Mouse (Mus musculus): ENCODE measurements at regions not wholly inside any gene's neighbourhood (a gene's known extent, or its start where the extent isn't known, plus 50 kb on each side); places are given as distances from the start of the nearest gene placed in this dataset.
"Not testable (repeated sequence)": the region's sequence is repeated elsewhere in the genome, so short reads cannot be mapped to it uniquely, and the experiment has no call there.

GRCm38 (mm10) chr3:68794380-68795014 lies 74.9 kb upstream of the 1110032F04Rik start:
- Histone ChIP-seq H3K36me3 (ENCODE audit: control insufficient read depth, insufficient read depth, low read length) (no peaks in the 10 kb centered on the region), H3K27ac (replicated peaks in 1 of 2; ENCODE audit: control insufficient read depth in 1 of 2, insufficient read depth in 1 of 2, low read depth in 2 of 2, low read length in 2 of 2) (peak overlapping the region in 1 of 2 experiments; percentile 50; a peak in 2 of 4 replicates), H3K4me3 (ENCODE audit: control insufficient read depth in 1 of 2, insufficient read depth in 1 of 2, low read depth in 1 of 2, low read length in 2 of 2) (no peak overlapping the region), H3K9me3 (ENCODE audit: control insufficient read depth, low read length) (peaks cover 3% of the 10 kb centered on the region; the same call in 1 of the 2 replicates), H3K4me1 (ENCODE audit: control insufficient read depth in 2 of 2, insufficient read depth in 2 of 2, low read length in 2 of 2) (peaks cover 0 to 11% of the 10 kb centered on the region in 2 experiments; a peak in 3 of 4 replicates), H3K27me3 (ENCODE audit: control insufficient read depth, insufficient read depth, low read length) (no peaks in the 10 kb centered on the region), H3K9ac (ENCODE audit: low read length) (no peak overlapping the region), H3K4me2 (ENCODE audit: low read length) (no peak overlapping the region)
- ATAC-seq (ENCODE audit: insufficient number of reproducible peaks, insufficient read depth, low FRiP score, low read depth): no peak
- WGBS: 36% methylated on average over 4 of the region's 4 CpGs

- no peak overlapping the region for H3K4me3 ChIP-seq (ENCODE audit: control insufficient read depth in 1 of 2, insufficient read depth in 1 of 2, low read depth in 1 of 2, low read length in 2 of 2)
- 40% methylated on average over 3 of the region's 3 CpGs for WGBS
- peaks cover 0 to 8% of the 10 kb centered on the region in 2 experiments; a peak in 2 of 4 replicates for H3K4me1 ChIP-seq (ENCODE audit: control insufficient read depth in 2 of 2, insufficient read depth in 2 of 2, low read length in 2 of 2)
- no peak for ATAC-seq (ENCODE audit: insufficient number of reproducible peaks, insufficient read depth, low FRiP score, low read depth)
- H3K9ac ChIP-seq (ENCODE audit: low read length): no peak overlapping the region
- no peaks in the 10 kb centered on the region for H3K36me3 ChIP-seq (ENCODE audit: control insufficient read depth, insufficient read depth, low read length)
- H3K9me3 ChIP-seq (ENCODE audit: control insufficient read depth, low read length): peaks cover 3% of the 10 kb centered on the region
- H3K27me3 ChIP-seq (ENCODE audit: control insufficient read depth, insufficient read depth, low read length): no peaks in the 10 kb centered on the region
- no peak overlapping the region; a peak in 1 of 4 replicates for H3K27ac ChIP-seq (replicated peaks in 1 of 2; ENCODE audit: control insufficient read depth in 1 of 2, insufficient read depth in 1 of 2, low read depth in 2 of 2, low read length in 2 of 2)
- H3K4me2 ChIP-seq (ENCODE audit: low read length): no peak overlapping the region
These were observed 73.7 kb upstream of the 1110032F04Rik start for GRCm38 (mm10) chr3:68795641-68796040.

- H3K4me2 ChIP-seq (ENCODE audit: low read length); H3K27me3 ChIP-seq (ENCODE audit: control insufficient read depth, insufficient read depth, low read length); H3K4me3 ChIP-seq (ENCODE audit: control insufficient read depth in 1 of 2, insufficient read depth in 1 of 2, low read depth in 1 of 2, low read length in 2 of 2); H3K36me3 ChIP-seq (ENCODE audit: control insufficient read depth, insufficient read depth, low read length); H3K9ac ChIP-seq (ENCODE audit: low read length); H3K4me1 ChIP-seq (ENCODE audit: control insufficient read depth in 2 of 2, insufficient read depth in 2 of 2, low read length in 2 of 2); H3K27ac ChIP-seq (replicated peaks in 1 of 2; ENCODE audit: control insufficient read depth in 1 of 2, insufficient read depth in 1 of 2, low read depth in 2 of 2, low read length in 2 of 2); ATAC-seq (ENCODE audit: insufficient number of reproducible peaks, insufficient read depth, low FRiP score, low read depth): not testable (repeated sequence)
- peaks cover 11% of the 10 kb centered on the region; the same call in 1 of the 2 replicates for H3K9me3 ChIP-seq (ENCODE audit: control insufficient read depth, low read length)
- WGBS: 76% methylated on average over 8 of the region's 8 CpGs
These were observed 71.0 kb upstream of the 1110032F04Rik start for GRCm38 (mm10) chr3:68798408-68798807.

- Histone ChIP-seq H3K4me2 (ENCODE audit: low read length) (no peak overlapping the region), H3K9ac (ENCODE audit: low read length) (no peak overlapping the region), H3K4me3 (ENCODE audit: control insufficient read depth in 1 of 2, insufficient read depth in 1 of 2, low read depth in 1 of 2, low read length in 2 of 2) (no peak overlapping the region), H3K4me1 (ENCODE audit: control insufficient read depth in 2 of 2, insufficient read depth in 2 of 2, low read length in 2 of 2) (no peaks in the 10 kb centered on the region), H3K9me3 (ENCODE audit: control insufficient read depth, low read length) (no peaks in the 10 kb centered on the region), H3K27ac (replicated peaks in 1 of 2; ENCODE audit: control insufficient read depth in 1 of 2, insufficient read depth in 1 of 2, low read depth in 2 of 2, low read length in 2 of 2) (no peak overlapping the region), H3K36me3 (ENCODE audit: control insufficient read depth, insufficient read depth, low read length) (no peaks in the 10 kb centered on the region), H3K27me3 (ENCODE audit: control insufficient read depth, insufficient read depth, low read length) (no peaks in the 10 kb centered on the region)
- no peak for ATAC-seq (ENCODE audit: insufficient number of reproducible peaks, insufficient read depth, low FRiP score, low read depth)
- WGBS: 85% methylated on average over 2 of the region's 2 CpGs
These were observed 60.5 kb upstream of the 1110032F04Rik start for GRCm38 (mm10) chr3:68808866-68809265.

- no peak for ATAC-seq (ENCODE audit: insufficient number of reproducible peaks, insufficient read depth, low FRiP score, low read depth)
- no peak overlapping the region for H3K9ac ChIP-seq (ENCODE audit: low read length)
- no peaks in the 10 kb centered on the region for H3K36me3 ChIP-seq (ENCODE audit: control insufficient read depth, insufficient read depth, low read length)
- peaks cover 0 to 5% of the 10 kb centered on the region in 2 experiments; a peak in 2 of 4 replicates for H3K4me1 ChIP-seq (ENCODE audit: control insufficient read depth in 2 of 2, insufficient read depth in 2 of 2, low read length in 2 of 2)
- no peaks in the 10 kb centered on the region for H3K9me3 ChIP-seq (ENCODE audit: control insufficient read depth, low read length)
- no peak overlapping the region for H3K4me2 ChIP-seq (ENCODE audit: low read length)
- no peaks in the 10 kb centered on the region for H3K27me3 ChIP-seq (ENCODE audit: control insufficient read depth, insufficient read depth, low read length)
- no peak overlapping the region for H3K27ac ChIP-seq (replicated peaks in 1 of 2; ENCODE audit: control insufficient read depth in 1 of 2, insufficient read depth in 1 of 2, low read depth in 2 of 2, low read length in 2 of 2)
- 71% methylated on average over 3 of the region's 3 CpGs for WGBS
- no peak overlapping the region for H3K4me3 ChIP-seq (ENCODE audit: control insufficient read depth in 1 of 2, insufficient read depth in 1 of 2, low read depth in 1 of 2, low read length in 2 of 2)
These were observed 55.9 kb upstream of the 1110032F04Rik start for GRCm38 (mm10) chr3:68813461-68813860.

- Histone ChIP-seq H3K9ac (ENCODE audit: low read length) (no peak overlapping the region), H3K4me3 (ENCODE audit: control insufficient read depth in 1 of 2, insufficient read depth in 1 of 2, low read depth in 1 of 2, low read length in 2 of 2) (no peak overlapping the region), H3K27me3 (ENCODE audit: control insufficient read depth, insufficient read depth, low read length) (no peaks in the 10 kb centered on the region), H3K4me2 (ENCODE audit: low read length) (no peak overlapping the region), H3K27ac (replicated peaks in 1 of 2; ENCODE audit: control insufficient read depth in 1 of 2, insufficient read depth in 1 of 2, low read depth in 2 of 2, low read length in 2 of 2) (no peak overlapping the region), H3K9me3 (ENCODE audit: control insufficient read depth, low read length) (no peaks in the 10 kb centered on the region), H3K36me3 (ENCODE audit: control insufficient read depth, insufficient read depth, low read length) (no peaks in the 10 kb centered on the region), H3K4me1 (ENCODE audit: control insufficient read depth in 2 of 2, insufficient read depth in 2 of 2, low read length in 2 of 2) (peaks cover 0 to 5% of the 10 kb centered on the region in 2 experiments; a peak in 2 of 4 replicates)
- 82% methylated on average over 9 of the region's 9 CpGs for WGBS
- ATAC-seq (ENCODE audit: insufficient number of reproducible peaks, insufficient read depth, low FRiP score, low read depth): no peak
These were observed 55.2 kb upstream of the 1110032F04Rik start for GRCm38 (mm10) chr3:68814011-68814690.

- Histone ChIP-seq H3K9me3 (ENCODE audit: control insufficient read depth, low read length) (no peaks in the 10 kb centered on the region), H3K4me3 (ENCODE audit: control insufficient read depth in 1 of 2, insufficient read depth in 1 of 2, low read depth in 1 of 2, low read length in 2 of 2) (no peak overlapping the region), H3K4me2 (ENCODE audit: low read length) (no peak overlapping the region), H3K27me3 (ENCODE audit: control insufficient read depth, insufficient read depth, low read length) (no peaks in the 10 kb centered on the region), H3K36me3 (ENCODE audit: control insufficient read depth, insufficient read depth, low read length) (no peaks in the 10 kb centered on the region), H3K4me1 (ENCODE audit: control insufficient read depth in 2 of 2, insufficient read depth in 2 of 2, low read length in 2 of 2) (peaks cover 0 to 5% of the 10 kb centered on the region in 2 experiments; a peak in 2 of 4 replicates), H3K9ac (ENCODE audit: low read length) (no peak overlapping the region), H3K27ac (replicated peaks in 1 of 2; ENCODE audit: control insufficient read depth in 1 of 2, insufficient read depth in 1 of 2, low read depth in 2 of 2, low read length in 2 of 2) (no peak overlapping the region)
- whole genome bisulfite sequencing: 80% methylated on average over 6 of the region's 6 CpGs
- ATAC-seq (ENCODE audit: insufficient number of reproducible peaks, insufficient read depth, low FRiP score, low read depth): no peak
These were observed 53.8 kb upstream of the 1110032F04Rik start for GRCm38 (mm10) chr3:68815621-68816020.

All from heart, embryonic 14.5 days (tissue).